Mouse (Mus musculus) forebrain, postnatal 0 days (tissue): ENCODE data around the gene Paf1. TPM values are rescaled to one million over a fixed set of nuclear protein-coding genes. Genes with fewer than 3 reads are reported as not detected.

Experiments
- ATAC-seq: fragments of 200-750 bp; cut with Nextera tagmentation; 2 replicates; pipeline ENCODE4 v1.8.0; 2017; ENCODE audit warnings: mild to moderate bottlenecking, moderate library complexity
- DNase-seq: peaks from one replicate; pipeline ENCODE4 v3.0.0-alpha.2; 2015
- H3K27ac ChIP-seq: fragments of 300-500 bp; sonication (generic); 2 replicates; pipeline ENCODE4 v1.5.1; 2014; ENCODE audit warnings: low read depth, mild to moderate bottlenecking, antibody characterized with exemption, low read length, moderate library complexity, mixed read lengths
- H3K27me3 ChIP-seq: fragments of 300-500 bp; sonication (generic); 2 replicates; pipeline ENCODE4 v1.6.1; 2014; ENCODE audit warnings: mild to moderate bottlenecking, low read length, mixed read lengths; ENCODE audit not compliant: insufficient read depth
- H3K36me3 ChIP-seq: fragments of 300-500 bp; sonication (generic); 2 replicates; pipeline ENCODE4 v1.6.1; 2014; ENCODE audit warnings: mild to moderate bottlenecking, moderate library complexity; ENCODE audit not compliant: insufficient read depth
- H3K4me1 ChIP-seq: fragments of 300-500 bp; sonication (generic); 2 replicates; pipeline ENCODE4 v1.6.1; 2014; ENCODE audit warnings: antibody characterized with exemption; ENCODE audit not compliant: insufficient read depth
- H3K4me2 ChIP-seq: fragments of 300-500 bp; sonication (generic); 2 replicates; pipeline ENCODE4 v1.6.1; 2014; ENCODE audit warnings: low read depth, mild to moderate bottlenecking, moderate library complexity
- H3K4me3 ChIP-seq: fragments of 300-500 bp; sonication (generic); 2 replicates; pipeline ENCODE4 v1.5.1; 2014; ENCODE audit warnings: low read depth, low read length, mixed read lengths
- H3K9ac ChIP-seq: fragments of 300-500 bp; sonication (generic); 2 replicates; pipeline ENCODE4 v1.6.1; 2014; ENCODE audit warnings: mild to moderate bottlenecking
- H3K9me3 ChIP-seq: fragments of 300-500 bp; sonication (generic); 2 replicates; pipeline ENCODE4 v1.6.1; 2016; ENCODE audit warnings: low read length
- CTCF ChIP-seq: sonication (generic); IDR thresholded peaks from 2 replicates; pipeline ENCODE4 v1.5.1; 2016; ENCODE audit warnings: antibody characterized with exemption, control low read depth, low read depth
- WGBS: fragments of 180-500 bp; shearing (Covaris S2); extraction: QIAGEN DNeasy Blood & Tissue Kit; methylation state at CpG from one replicate; pipeline ENCODE4 v1.1.7; 2014; 5-methylcytosine and 5-hydroxymethylcytosine counted together
- polyA plus RNA-seq: library from polyadenylated mRNA; unstranded; fragments of >200 nt; fragmentation: Nextera tagmentation; extraction: Ambion mirVana; gene quantifications from 2 replicates; pipeline ENCODE4 v1.2.1, GENCODE M21; 2015
- total RNA-seq: library from RNA; depleted of rRNA; stranded (reverse); fragments of >200 nt; gene quantifications from 2 replicates; pipeline ENCODE4 v1.2.3, GENCODE M21; 2014; rRNA removed

The Paf1 gene
- total RNA-seq (74.8 and 80.5 TPM in 2 replicates), polyA plus RNA-seq (69.4 and 92.7 TPM in 2 replicates)

DNA sequence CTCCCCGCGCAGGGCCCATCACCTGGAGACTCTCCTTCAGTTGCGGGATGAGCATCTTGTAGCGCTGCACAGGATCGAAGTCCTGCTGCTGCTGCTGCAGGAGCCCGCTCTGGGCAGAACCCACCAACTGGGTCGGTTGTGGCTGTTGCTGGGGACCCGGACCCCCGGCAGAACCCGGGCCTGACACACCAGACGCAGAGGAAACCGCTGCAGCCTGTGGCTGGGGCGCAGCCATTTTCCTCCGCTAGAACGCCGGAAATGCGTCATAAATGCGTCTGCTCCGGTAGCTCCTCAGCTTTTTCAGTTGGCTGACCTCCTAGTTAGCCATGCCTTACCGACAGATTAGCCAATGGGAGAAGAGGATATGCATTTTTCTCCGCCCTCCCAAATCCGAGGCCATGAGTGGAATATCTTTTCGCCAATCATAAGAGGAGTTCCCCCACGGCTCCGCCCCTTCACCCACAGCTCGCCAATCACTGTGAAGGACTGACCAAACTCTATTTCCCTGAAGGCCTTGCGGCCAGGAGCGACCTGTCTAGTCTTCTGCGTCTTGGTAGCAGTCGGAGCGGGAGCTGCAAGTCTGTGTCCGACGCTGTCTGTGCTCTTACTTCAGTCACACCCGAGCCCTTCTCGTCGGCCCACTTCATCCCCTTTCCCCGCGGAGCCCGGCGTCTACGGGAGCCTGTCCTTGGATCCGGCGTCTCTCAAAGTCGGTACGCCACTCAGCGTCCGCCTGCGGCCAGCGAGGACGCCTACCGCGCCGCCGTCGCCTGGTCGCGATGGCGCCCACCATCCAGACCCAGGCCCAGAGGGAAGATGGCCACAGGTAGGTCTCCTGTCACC is at the start of gene Paf1, which contains the start of gene Med29:
TSS of gene Paf1 (plus strand) at position 523 of the 843 bp plus-strand sequence.
TSS of gene Med29 (minus strand) at position 280 of the 843 bp plus-strand sequence.
- ATAC-seq (peak; percentile 97), DNase-seq (peak; percentile 98)
- Histone ChIP-seq H3K27ac (peak within 1 kb of the TSS; percentile 73), H3K4me1 (peaks cover 9% of the 10 kb centered on the region), H3K9me3 (no peaks in the 10 kb centered on the region), H3K9ac (peak within 1 kb of the TSS; percentile 74), H3K27me3 (no peaks in the 10 kb centered on the region), H3K4me2 (peak within 1 kb of the TSS; percentile 79), H3K36me3 (peaks cover 56% of the 10 kb centered on the region), H3K4me3 (peak within 1 kb of the TSS; percentile 67)
- no peak for TF ChIP-seq CTCF
- WGBS, result under 1% methylated on average over 58 of the region's 58 CpGs

DNA sequence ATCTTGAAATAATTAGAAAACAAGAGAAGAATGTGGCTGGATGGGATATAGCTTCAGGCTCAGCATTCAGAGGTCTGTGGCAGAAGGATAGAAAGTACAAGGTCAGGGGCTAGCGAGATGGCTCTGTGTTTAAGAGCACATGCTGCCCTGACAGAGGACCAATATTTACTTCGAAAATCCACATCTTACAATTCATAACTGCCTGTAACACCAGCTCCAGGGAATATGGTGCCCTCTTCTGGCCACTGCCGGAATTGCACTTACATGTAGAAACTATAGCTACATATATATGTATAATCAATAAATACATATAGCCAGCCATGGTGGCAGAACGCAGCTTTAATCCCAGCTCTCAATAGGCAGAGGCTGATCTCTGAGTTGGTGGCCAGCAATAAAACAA is 48.1 kb upstream of the Paf1 start:
- peak; percentile 66; the same call in 1 of the 2 replicates for ATAC-seq
- Histone ChIP-seq H3K4me3 (no peak overlapping the region), H3K27me3 (no peaks in the 10 kb centered on the region), H3K36me3 (no peaks in the 10 kb centered on the region), H3K4me2 (no peak overlapping the region), H3K9ac (no peak overlapping the region), H3K27ac (no peak overlapping the region), H3K9me3 (no peaks in the 10 kb centered on the region), H3K4me1 (peaks cover 2% of the 10 kb centered on the region; the same call in 1 of the 2 replicates)
- 4% methylated on average over 4 of the region's 4 CpGs for WGBS
- TF ChIP-seq CTCF, result peak; percentile 89
- DNase-seq, result peak; percentile 83

DNA sequence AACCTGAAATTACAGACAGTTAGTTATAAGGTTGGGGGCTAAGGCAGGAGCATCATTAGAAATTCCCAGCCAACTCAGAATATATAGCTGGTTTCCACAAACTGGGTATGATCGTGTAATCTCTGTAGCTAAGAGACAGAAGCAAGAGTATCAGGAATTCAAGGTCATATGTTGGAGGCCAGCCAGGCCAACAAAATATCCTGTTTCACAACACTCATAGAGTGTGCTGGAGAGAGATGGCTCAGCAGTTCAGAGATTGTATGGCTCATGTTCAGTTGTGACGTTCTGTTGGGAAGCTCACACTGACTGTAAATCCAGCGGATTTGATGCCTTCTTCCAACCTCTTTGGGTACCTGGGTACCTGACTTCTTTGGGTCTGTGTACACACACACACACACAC is 45.0 kb upstream of the Paf1 start:
- Histone ChIP-seq H3K4me1 (peaks cover 15% of the 10 kb centered on the region), H3K9me3 (no peaks in the 10 kb centered on the region), H3K4me2 (no peak overlapping the region), H3K27me3 (no peaks in the 10 kb centered on the region), H3K9ac (no peak overlapping the region), H3K36me3 (peaks cover 3% of the 10 kb centered on the region; the same call in 1 of the 2 replicates), H3K4me3 (no peak overlapping the region), H3K27ac (no peak overlapping the region)
- DNase-seq, result no peak
- WGBS, result 79% methylated on average over 3 of the region's 3 CpGs
- no peak for TF ChIP-seq CTCF
- no peak for ATAC-seq

DNA sequence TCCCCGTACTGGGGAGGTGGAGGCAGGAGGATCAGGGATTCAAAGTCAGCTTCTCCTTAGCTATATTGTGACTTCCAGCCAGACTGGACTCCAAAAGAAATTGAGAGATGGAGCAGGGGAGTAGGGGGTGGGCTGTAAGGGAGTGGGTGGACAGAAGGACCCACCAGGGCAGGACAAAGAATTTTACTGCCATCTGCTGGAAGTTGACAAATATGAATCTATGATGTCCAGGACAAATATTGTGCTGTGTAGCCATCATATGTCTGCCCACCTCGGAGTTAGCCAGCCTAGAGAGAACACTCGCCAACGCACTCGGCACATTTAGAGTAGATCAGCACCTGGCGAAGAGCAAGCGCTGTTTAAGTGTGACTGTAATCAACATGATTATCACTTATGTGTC is 44.1 kb upstream of the Paf1 start:
- H3K9me3 ChIP-seq, result no peaks in the 10 kb centered on the region
- no peak overlapping the region for H3K27ac ChIP-seq
- H3K4me1 ChIP-seq, result peaks cover 15% of the 10 kb centered on the region
- H3K4me3 ChIP-seq, result no peak overlapping the region
- WGBS, result 81% methylated on average over 7 of the region's 7 CpGs
- no peaks in the 10 kb centered on the region for H3K27me3 ChIP-seq
- peaks cover 11% of the 10 kb centered on the region for H3K36me3 ChIP-seq
- no peak for DNase-seq
- H3K9ac ChIP-seq, result no peak overlapping the region
- no peak overlapping the region for H3K4me2 ChIP-seq
- TF ChIP-seq CTCF, result peak; percentile 41; the same call in 1 of the 2 replicates
- no peak for ATAC-seq

DNA sequence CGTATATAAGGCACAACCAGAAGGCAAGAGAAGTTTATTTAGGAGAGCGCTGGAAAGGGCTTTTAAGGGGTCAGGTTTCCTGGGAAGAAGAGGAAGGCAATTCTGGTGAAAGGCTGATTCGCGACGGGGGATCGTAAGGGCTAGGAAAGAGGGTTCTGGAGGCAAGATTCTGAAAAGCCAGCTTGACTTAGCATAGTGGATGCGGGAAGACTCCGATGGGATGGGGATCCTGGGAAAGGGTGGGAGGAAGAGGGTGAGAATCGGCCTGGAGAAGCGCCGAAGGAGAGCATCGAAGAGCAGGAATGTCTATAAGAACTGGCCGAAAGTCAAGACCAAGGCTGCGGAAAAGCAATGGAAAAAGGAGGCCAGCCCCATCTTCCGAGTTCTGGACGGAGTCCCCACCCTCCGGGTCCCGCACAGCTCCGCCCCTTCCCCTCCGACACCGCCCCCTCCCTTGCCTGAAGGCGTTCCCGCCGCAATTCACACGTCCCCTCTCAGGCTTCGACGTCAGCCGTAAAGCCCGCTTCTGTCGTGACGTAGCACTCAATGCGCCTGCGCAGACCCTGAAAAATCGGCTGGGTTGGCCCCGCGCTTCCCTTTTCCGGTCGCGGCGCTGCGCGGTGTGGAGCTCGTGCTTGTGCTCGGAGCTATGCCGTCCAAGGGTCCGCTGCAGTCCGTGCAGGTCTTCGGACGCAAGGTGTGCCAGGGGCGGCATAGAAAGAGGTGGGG is 42.4 kb upstream of the Paf1 start, which contains the start of gene Rps16:
TSS of gene Rps16 (plus strand) at position 498 of the 729 bp plus-strand sequence.
- Histone ChIP-seq H3K27me3 (no peaks in the 10 kb centered on the region), H3K4me3 (peak within 1 kb of the TSS; percentile 78), H3K4me1 (peaks cover 15% of the 10 kb centered on the region), H3K27ac (peak within 1 kb of the TSS; percentile 89), H3K9ac (peak within 1 kb of the TSS; percentile 99), H3K4me2 (peak within 1 kb of the TSS; percentile 84), H3K9me3 (no peaks in the 10 kb centered on the region), H3K36me3 (peaks cover 27% of the 10 kb centered on the region)
- peak; percentile 95 for ATAC-seq
- peak; percentile 99 for DNase-seq
- TF ChIP-seq CTCF, result no peak
- 1% methylated on average over 49 of the region's 50 CpGs for WGBS

DNA sequence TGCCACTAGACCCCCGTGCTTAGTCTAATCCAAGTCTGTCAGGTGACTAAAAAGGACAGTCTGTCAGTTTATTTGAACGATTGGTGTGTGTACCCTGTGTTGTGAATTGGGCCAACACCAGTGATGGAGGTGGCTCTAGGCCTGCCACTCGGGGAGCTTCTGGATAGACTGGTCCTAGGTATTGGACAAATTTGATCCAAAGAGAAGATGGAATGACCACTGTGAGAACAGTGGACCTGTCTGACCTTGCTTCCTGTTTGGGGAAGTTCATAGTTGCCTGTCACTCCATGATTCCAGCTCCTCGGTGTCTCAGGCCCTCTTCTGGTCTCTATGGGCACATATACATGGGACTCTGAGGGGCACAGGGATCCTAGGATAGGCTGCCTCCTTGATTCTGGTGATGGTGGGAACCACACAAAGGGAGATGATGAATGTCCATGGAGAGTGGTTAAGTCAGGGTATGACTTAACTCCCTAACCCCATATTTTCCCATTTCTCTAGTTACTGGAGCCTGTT is 41.0 kb upstream of the Paf1 start:
- Histone ChIP-seq H3K9ac (peak overlapping the region; percentile 99), H3K4me1 (peaks cover 15% of the 10 kb centered on the region), H3K27ac (no peak overlapping the region), H3K4me3 (peak overlapping the region; percentile 78), H3K4me2 (peak overlapping the region; percentile 84), H3K9me3 (no peaks in the 10 kb centered on the region), H3K27me3 (no peaks in the 10 kb centered on the region), H3K36me3 (peaks cover 27% of the 10 kb centered on the region)
- DNase-seq (no peak), ATAC-seq (no peak)
- no peak for TF ChIP-seq CTCF
- WGBS, result 47% methylated on average over 4 of the region's 4 CpGs
